Comparison of ENCODE assay signal across 23 mouse cellular contexts in the genomic region with DNA sequence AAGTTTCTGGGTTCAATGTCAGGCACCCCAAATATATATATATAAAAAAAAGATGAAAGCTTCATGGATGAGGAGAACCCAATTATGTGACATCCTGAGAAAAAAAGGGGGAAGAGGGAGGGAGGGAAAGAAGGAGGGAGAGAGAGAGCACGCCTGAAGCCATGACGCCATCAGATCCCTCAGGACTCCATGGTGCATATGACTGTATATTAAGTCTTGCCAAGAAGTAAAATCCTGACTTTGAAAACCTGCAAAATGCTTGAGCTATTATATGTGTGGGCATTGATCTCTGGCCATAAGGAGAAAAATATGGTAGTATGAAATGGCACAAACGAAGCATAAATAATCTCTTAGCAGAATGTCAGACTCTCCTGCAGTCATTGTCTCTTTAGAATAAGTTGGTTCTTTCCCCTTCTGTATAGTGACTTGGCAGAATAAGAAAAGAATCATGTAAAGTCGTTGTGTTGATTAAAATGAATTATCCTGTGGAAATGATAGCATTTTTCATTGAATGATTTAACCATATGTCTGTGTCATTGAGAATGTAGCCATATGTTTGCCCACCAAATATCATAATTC. TPM values are rescaled to one million over a fixed set of nuclear protein-coding genes. Genes with fewer than 3 reads are reported as not detected.
DNase-seq lines count a peak whose midpoint lies in the region; ATAC-seq and TF ChIP-seq lines count a peak whose summit lies in the region.
"Had no signal": no experiment of that assay in that cellular context is flagged by ENCODE, and none has a peak within 500 bp of the region (broad histone marks: within the 10 kb centered on the region; RNA-seq: fewer than 3 reads in every experiment).

No protein-coding gene starts in this region.

- no peak overlapping the region for H3K27ac ChIP-seq in forebrain, embryonic 13.5 days
- H3K27ac ChIP-seq in forebrain, embryonic 10.5 days = no peak overlapping the region
- H3K27ac ChIP-seq in forebrain, embryonic 15.5 days (replicated peaks) = no peak overlapping the region; the same call in 1 of the 2 replicates
- H3K27ac ChIP-seq in forebrain, embryonic 12.5 days = no peak overlapping the region
- H3K27ac ChIP-seq in forebrain, postnatal 0 days (ENCODE audit: low read depth, low read length) = no peak overlapping the region
- H3K27ac ChIP-seq: embryonic facial prominence, embryonic 10.5 days; embryonic facial prominence, embryonic 12.5 days had no signal

- no peak overlapping the region for H3K4me2 ChIP-seq in forebrain, embryonic 13.5 days
- H3K4me2 ChIP-seq in forebrain, embryonic 15.5 days (replicated peaks) = no peak overlapping the region
- no peak overlapping the region for H3K4me2 ChIP-seq in forebrain, embryonic 12.5 days
- no peak overlapping the region for H3K4me2 ChIP-seq in forebrain, postnatal 0 days (ENCODE audit: low read depth)
- H3K4me2 ChIP-seq: embryonic facial prominence, embryonic 12.5 days had no signal

- 78% methylated on average over 4 of the region's 4 CpGs for WGBS in forebrain, embryonic 13.5 days
- WGBS in forebrain, embryonic 10.5 days = 85% methylated on average over 4 of the region's 4 CpGs
- 63% methylated on average over 4 of the region's 4 CpGs for WGBS in forebrain, embryonic 15.5 days
- WGBS in forebrain, embryonic 12.5 days = 79% methylated on average over 4 of the region's 4 CpGs
- WGBS in forebrain, postnatal 0 days = 64% methylated on average over 4 of the region's 4 CpGs

- H3K9ac ChIP-seq in forebrain, embryonic 13.5 days = no peak overlapping the region
- no peak overlapping the region for H3K9ac ChIP-seq in forebrain, embryonic 15.5 days (replicated peaks)
- no peak overlapping the region for H3K9ac ChIP-seq in forebrain, embryonic 12.5 days
- H3K9ac ChIP-seq in forebrain, postnatal 0 days = no peak overlapping the region
- H3K9ac ChIP-seq: embryonic facial prominence, embryonic 12.5 days had no signal

- H3K4me3 ChIP-seq in forebrain, embryonic 13.5 days = no peak overlapping the region
- no peak overlapping the region for H3K4me3 ChIP-seq in forebrain, embryonic 10.5 days
- no peak overlapping the region for H3K4me3 ChIP-seq in forebrain, embryonic 15.5 days
- no peak overlapping the region for H3K4me3 ChIP-seq in forebrain, embryonic 12.5 days (replicated peaks)
- no peak overlapping the region for H3K4me3 ChIP-seq in forebrain, postnatal 0 days (ENCODE audit: low read depth, low read length)
- H3K4me3 ChIP-seq: embryonic facial prominence, embryonic 10.5 days; embryonic facial prominence, embryonic 12.5 days had no signal

- TF ChIP-seq CTCF in brain, embryonic 14.5 days (IDR thresholded peaks at IDR 0.05; ENCODE audit: borderline replicate concordance, extremely low read depth, insufficient read depth, insufficient read length) = no peak
- TF ChIP-seq CTCF in forebrain, postnatal 0 days (IDR thresholded peaks at IDR 0.05; ENCODE audit: low read depth) = no peak

- no peaks in the 10 kb centered on the region for H3K9me3 ChIP-seq in forebrain, embryonic 13.5 days (replicated peaks)
- H3K9me3 ChIP-seq in forebrain, embryonic 10.5 days = no peaks in the 10 kb centered on the region
- H3K9me3 ChIP-seq in forebrain, embryonic 15.5 days = no peaks in the 10 kb centered on the region
- H3K9me3 ChIP-seq in forebrain, embryonic 12.5 days = no peaks in the 10 kb centered on the region
- no peaks in the 10 kb centered on the region for H3K9me3 ChIP-seq in forebrain, postnatal 0 days (ENCODE audit: low read length)
- H3K9me3 ChIP-seq: embryonic facial prominence, embryonic 10.5 days; embryonic facial prominence, embryonic 12.5 days; G1E had no signal

- DNase-seq in forebrain, embryonic 10.5 days (ENCODE audit: extremely low spot score, low spot score) = no peak
- DNase-seq in brain, embryonic 14.5 days (ENCODE audit: low read depth) = peak; percentile 11
- peak; percentile 27 for DNase-seq in forebrain, postnatal 0 days
- DNase-seq in cerebellum, adult 18-20 months = no peak
- DNase-seq: adrenal gland, adult 8-10 months; adrenal gland, postnatal 14 days; adrenal gland, postnatal 36 days; B cell, adult 2 months; cerebellum, adult 11 months; cerebellum, adult 2 months; cerebellum, adult 9-10 months; cerebellum, postnatal 25 days had no signal

- no peaks in the 10 kb centered on the region for H3K4me1 ChIP-seq in forebrain, embryonic 13.5 days
- H3K4me1 ChIP-seq in forebrain, embryonic 10.5 days = peaks cover 8% of the 10 kb centered on the region; the same call in 1 of the 2 replicates
- H3K4me1 ChIP-seq in forebrain, embryonic 15.5 days = 0 out of 2 replicates have a peak, but pooled peaks cover 4% of the 10 kb centered on the region
- no peaks in the 10 kb centered on the region for H3K4me1 ChIP-seq in forebrain, embryonic 12.5 days
- no peaks in the 10 kb centered on the region for H3K4me1 ChIP-seq in forebrain, postnatal 0 days (ENCODE audit: insufficient read depth)

- H3K27me3 ChIP-seq in forebrain, embryonic 13.5 days = no peaks in the 10 kb centered on the region
- no peaks in the 10 kb centered on the region for H3K27me3 ChIP-seq in forebrain, embryonic 10.5 days (ENCODE audit: poor library complexity, severe bottlenecking)
- H3K27me3 ChIP-seq in forebrain, embryonic 15.5 days = no peaks in the 10 kb centered on the region
- no peaks in the 10 kb centered on the region for H3K27me3 ChIP-seq in forebrain, embryonic 12.5 days
- no peaks in the 10 kb centered on the region for H3K27me3 ChIP-seq in forebrain, postnatal 0 days (ENCODE audit: insufficient read depth, low read length)
- H3K27me3 ChIP-seq: CH12.LX; embryonic facial prominence, embryonic 12.5 days; Patski had no signal

- peak; percentile 59; the same call in 1 of the 2 replicates for ATAC-seq in forebrain, embryonic 13.5 days
- ATAC-seq in forebrain, embryonic 15.5 days (replicated peaks) = peak; percentile 82
- ATAC-seq in forebrain, embryonic 12.5 days (ENCODE audit: low FRiP score) = no peak
- ATAC-seq in forebrain, postnatal 0 days = peak; percentile 87
- ATAC-seq: activated CD4-positive, CD25-positive, alpha-beta regulatory T cell, adult 4 months; CD4-positive, CD25-positive, alpha-beta regulatory T cell, adult 4 months; Patski had no signal

- no peaks in the 10 kb centered on the region for H3K36me3 ChIP-seq in forebrain, embryonic 13.5 days (ENCODE audit: poor library complexity, severe bottlenecking)
- no peaks in the 10 kb centered on the region for H3K36me3 ChIP-seq in forebrain, embryonic 10.5 days (replicated peaks)
- no peaks in the 10 kb centered on the region for H3K36me3 ChIP-seq in forebrain, embryonic 15.5 days
- no peaks in the 10 kb centered on the region for H3K36me3 ChIP-seq in forebrain, embryonic 12.5 days (replicated peaks)
- H3K36me3 ChIP-seq in forebrain, postnatal 0 days (ENCODE audit: insufficient read depth) = no peaks in the 10 kb centered on the region
- H3K36me3 ChIP-seq: embryonic facial prominence, embryonic 10.5 days; embryonic facial prominence, embryonic 12.5 days; G1E had no signal

- no peak for TF ChIP-seq POLR2A in brain, embryonic 14.5 days (IDR thresholded peaks at IDR 0.05; ENCODE audit: borderline replicate concordance, extremely low read depth, insufficient read depth, insufficient read length, poor library complexity, severe bottlenecking)

RNA-seq across cellular contexts. Expression of a gene that starts 13.3 kb away (rescaled TPM):
- 13.7 and 14.8 TPM in 2 replicates for polyA plus RNA-seq in forebrain, embryonic 13.5 days (2015; fragmentation: Nextera tagmentation; extraction: Ambion mirVana)
- polyA plus RNA-seq in forebrain, embryonic 10.5 days (2016; fragmentation: Nextera tagmentation; extraction: Ambion mirVana) = 10.2 and 11.4 TPM in 2 replicates
- polyA plus RNA-seq in forebrain, embryonic 15.5 days (2015; fragmentation: Nextera tagmentation; extraction: Ambion mirVana) = 15.2 and 17.4 TPM in 2 replicates
- 15.7 and 16.7 TPM in 2 replicates for polyA plus RNA-seq in forebrain, embryonic 12.5 days (2016; fragmentation: Nextera tagmentation; extraction: Ambion mirVana)
- polyA plus RNA-seq in brain, embryonic 14.5 days (2012; rRNA removed) = 8.7 and 9.5 TPM in 2 replicates
- total RNA-seq in forebrain, postnatal 0 days (2014; rRNA removed) = 7.4 and 9.7 TPM in 2 replicates
- 16.6 and 21.2 TPM in 2 replicates for polyA plus RNA-seq in forebrain, postnatal 0 days (2015; fragmentation: Nextera tagmentation; extraction: Ambion mirVana)
- total RNA-seq: CH12.LX had no signal

RNA-seq across cellular contexts. Expression of a gene that starts 17.6 kb away (rescaled TPM):
- polyA plus RNA-seq in forebrain, embryonic 13.5 days (2015; fragmentation: Nextera tagmentation; extraction: Ambion mirVana) = not detected in 2 replicates
- not detected in 2 replicates for polyA plus RNA-seq in forebrain, embryonic 10.5 days (2016; fragmentation: Nextera tagmentation; extraction: Ambion mirVana)
- polyA plus RNA-seq in forebrain, embryonic 15.5 days (2015; fragmentation: Nextera tagmentation; extraction: Ambion mirVana) = not detected in 2 replicates
- polyA plus RNA-seq in forebrain, embryonic 12.5 days (2016; fragmentation: Nextera tagmentation; extraction: Ambion mirVana) = not detected in 2 replicates
- polyA plus RNA-seq in brain, embryonic 14.5 days (2012; rRNA removed) = 0.38 and 0.68 TPM in 2 replicates
- 1.4 and 2.8 TPM in 2 replicates for total RNA-seq in forebrain, postnatal 0 days (2014; rRNA removed)
- not detected in 2 replicates for polyA plus RNA-seq in forebrain, postnatal 0 days (2015; fragmentation: Nextera tagmentation; extraction: Ambion mirVana)
- total RNA-seq: adrenal gland, postnatal 14 days; CH12.LX had no signal
- polyA plus RNA-seq: activated CD4-positive, CD25-positive, alpha-beta regulatory T cell, adult 4 months; CD4-positive, CD25-positive, alpha-beta regulatory T cell, adult 4 months; embryonic facial prominence, embryonic 10.5 days; embryonic facial prominence, embryonic 12.5 days; embryonic facial prominence, embryonic 14.5 days had no signal

Comparison
In these comparisons a context has a peak if more than half of its experiments do, and no peak if none do; other contexts are left out.
1. DNase-seq: peak in brain, embryonic 14.5 days (single experiment) and forebrain, postnatal 0 days (single experiment); none in forebrain, embryonic 10.5 days (single experiment) and cerebellum, adult 18-20 months (0 of 2).